Mouse (Mus musculus): ENCODE results near the gene Hoxb8. TPM values are rescaled to one million over a fixed set of nuclear protein-coding genes. Genes with fewer than 3 reads are reported as not detected.
A peak's percentile ranks its signal among the peaks of the same experiment; 100 is the strongest.

Hoxb8 gene
- polyA plus RNA-seq, 1 experiment from 2014 or later, result 0.37 TPM

GRCm38 (mm10) chr11:96298895-96299667 lies 17.4 kb downstream of the Hoxb8 start:
- H3K36me3 ChIP-seq, result no peaks in the 10 kb centered on the region
- H3K9ac ChIP-seq, result no peak overlapping the region
- H3K27me3 ChIP-seq, result peaks cover 100% of the 10 kb centered on the region
- H3K9me3 ChIP-seq, result no peaks in the 10 kb centered on the region
- H3K4me1 ChIP-seq, result peaks cover 32% of the 10 kb centered on the region
- H3K4me3 ChIP-seq, result peak overlapping the region; percentile 30
- H3K27ac ChIP-seq, result no peak overlapping the region
- H3K4me2 ChIP-seq, result peak overlapping the region; percentile 39
- ATAC-seq (ENCODE audit: insufficient number of reproducible peaks, low FRiP score, low TSS enrichment, low read depth), result no peak
- under 1% methylated on average over 66 of the region's 66 CpGs for WGBS

- Histone ChIP-seq H3K27me3 (peaks cover 100% of the 10 kb centered on the region), H3K27ac (no peak overlapping the region), H3K9me3 (no peaks in the 10 kb centered on the region), H3K36me3 (no peaks in the 10 kb centered on the region), H3K4me1 (peaks cover 33% of the 10 kb centered on the region), H3K9ac (no peak overlapping the region), H3K4me3 (peak overlapping the region; percentile 30; the same call in 1 of the 2 replicates), H3K4me2 (peak overlapping the region; percentile 39; the same call in 1 of the 2 replicates)
- 4% methylated on average over 9 of the region's 9 CpGs for WGBS
- ATAC-seq (ENCODE audit: insufficient number of reproducible peaks, low FRiP score, low TSS enrichment, low read depth), result no peak
Measured at GRCm38 (mm10) chr11:96299781-96300180, 18.1 kb downstream of the Hoxb8 start.

- H3K9ac ChIP-seq, result no peak overlapping the region
- ATAC-seq (ENCODE audit: insufficient number of reproducible peaks, low FRiP score, low TSS enrichment, low read depth), result no peak
- peaks cover 27% of the 10 kb centered on the region for H3K4me1 ChIP-seq
- H3K4me3 ChIP-seq, result 0 out of 2 replicates have a peak overlapping the region, but pooled peaks have one; percentile 5
- 7% methylated on average over 34 of the region's 35 CpGs for WGBS
- peaks cover 100% of the 10 kb centered on the region for H3K27me3 ChIP-seq
- H3K4me2 ChIP-seq, result no peak overlapping the region
- no peak overlapping the region for H3K27ac ChIP-seq
- no peaks in the 10 kb centered on the region for H3K36me3 ChIP-seq
- H3K9me3 ChIP-seq, result no peaks in the 10 kb centered on the region
Measured at GRCm38 (mm10) chr11:96300354-96301063, 18.8 kb downstream of the Hoxb8 start.

- no peak overlapping the region for H3K4me2 ChIP-seq
- H3K4me1 ChIP-seq, result peaks cover 26% of the 10 kb centered on the region
Measured at GRCm38 (mm10) chr11:96301064-96301431, 19.3 kb downstream of the Hoxb8 start.

GRCm38 (mm10) chr11:96301837-96302236 lies 20.1 kb downstream of the Hoxb8 start:
- H3K4me1 ChIP-seq, result peaks cover 26% of the 10 kb centered on the region
- ATAC-seq (ENCODE audit: insufficient number of reproducible peaks, low FRiP score, low TSS enrichment, low read depth), result no peak
- no peak overlapping the region for H3K4me2 ChIP-seq
- no peaks in the 10 kb centered on the region for H3K9me3 ChIP-seq
- no peak overlapping the region for H3K4me3 ChIP-seq
- H3K36me3 ChIP-seq, result no peaks in the 10 kb centered on the region
- H3K27me3 ChIP-seq, result peaks cover 100% of the 10 kb centered on the region
- H3K9ac ChIP-seq, result no peak overlapping the region
- no peak overlapping the region for H3K27ac ChIP-seq
- 15% methylated on average over 15 of the region's 15 CpGs for WGBS

More at GRCm38 (mm10) chr11:96301064-96301431, 19.3 kb downstream of the Hoxb8 start:
- 8% methylated on average over 9 of the region's 10 CpGs for WGBS
- peaks cover 100% of the 10 kb centered on the region for H3K27me3 ChIP-seq
- H3K9me3 ChIP-seq, result no peaks in the 10 kb centered on the region
- H3K9ac ChIP-seq, result no peak overlapping the region
- no peak for ATAC-seq (ENCODE audit: insufficient number of reproducible peaks, low FRiP score, low TSS enrichment, low read depth)
- 0 out of 2 replicates have a peak overlapping the region, but pooled peaks have one; percentile 5 for H3K4me3 ChIP-seq
- no peaks in the 10 kb centered on the region for H3K36me3 ChIP-seq
- no peak overlapping the region for H3K27ac ChIP-seq

- H3K4me3 ChIP-seq, result no peak overlapping the region
- no peaks in the 10 kb centered on the region for H3K36me3 ChIP-seq
- no peak overlapping the region for H3K27ac ChIP-seq
- no peaks in the 10 kb centered on the region for H3K9me3 ChIP-seq
- 14% methylated on average over 23 of the region's 23 CpGs for WGBS
- peaks cover 26% of the 10 kb centered on the region for H3K4me1 ChIP-seq
- H3K4me2 ChIP-seq, result no peak overlapping the region
- H3K27me3 ChIP-seq, result peaks cover 100% of the 10 kb centered on the region
- ATAC-seq (ENCODE audit: insufficient number of reproducible peaks, low FRiP score, low TSS enrichment, low read depth), result no peak
- no peak overlapping the region for H3K9ac ChIP-seq
Measured at GRCm38 (mm10) chr11:96302381-96303150, 20.9 kb downstream of the Hoxb8 start.

GRCm38 (mm10) chr11:96303151-96304099 lies 21.7 kb downstream of the Hoxb8 start, which contains the start of gene Hoxb5:
Hoxb5 (plus strand) TSS chr11:96303336.
- no peak for ATAC-seq (ENCODE audit: insufficient number of reproducible peaks, low FRiP score, low TSS enrichment, low read depth)
- H3K9me3 ChIP-seq, result no peaks in the 10 kb centered on the region
- peak within 1 kb of the TSS; percentile 42 for H3K4me2 ChIP-seq
- H3K4me1 ChIP-seq, result peaks cover 26% of the 10 kb centered on the region
- H3K9ac ChIP-seq, result no peak within 1 kb of the TSS; the same call in 1 of the 2 replicates
- under 1% methylated on average over 68 of the region's 69 CpGs for WGBS
- H3K27me3 ChIP-seq, result peaks cover 100% of the 10 kb centered on the region
- H3K36me3 ChIP-seq, result no peaks in the 10 kb centered on the region
- no peak within 1 kb of the TSS for H3K27ac ChIP-seq
- peak within 1 kb of the TSS; percentile 23 for H3K4me3 ChIP-seq

GRCm38 (mm10) chr11:96304381-96305195 lies 22.9 kb downstream of the Hoxb8 start:
- 0 out of 2 replicates have a peak overlapping the region, but pooled peaks have one; percentile 10 for H3K4me2 ChIP-seq

GRCm38 (mm10) chr11:96305505-96306182 lies 23.9 kb downstream of the Hoxb8 start:
- no peaks in the 10 kb centered on the region for H3K36me3 ChIP-seq
- H3K27me3 ChIP-seq, result peaks cover 99% of the 10 kb centered on the region
- H3K27ac ChIP-seq, result no peak overlapping the region
- ATAC-seq (ENCODE audit: insufficient number of reproducible peaks, low FRiP score, low TSS enrichment, low read depth), result no peak
- H3K9me3 ChIP-seq, result no peaks in the 10 kb centered on the region
- H3K4me3 ChIP-seq, result no peak overlapping the region
- H3K4me2 ChIP-seq, result no peak overlapping the region
- WGBS, result 66% methylated on average over 6 of the region's 6 CpGs
- no peak overlapping the region for H3K9ac ChIP-seq
- peaks cover 21% of the 10 kb centered on the region for H3K4me1 ChIP-seq

More at GRCm38 (mm10) chr11:96304381-96305195, 22.9 kb downstream of the Hoxb8 start:
- H3K9me3 ChIP-seq, result no peaks in the 10 kb centered on the region
- H3K9ac ChIP-seq, result no peak overlapping the region
- peaks cover 100% of the 10 kb centered on the region for H3K27me3 ChIP-seq
- no peaks in the 10 kb centered on the region for H3K36me3 ChIP-seq
- no peak overlapping the region for H3K27ac ChIP-seq
- 6% methylated on average over 38 of the region's 38 CpGs for WGBS
- H3K4me3 ChIP-seq, result peak overlapping the region; percentile 3; the same call in 1 of the 2 replicates
- ATAC-seq (ENCODE audit: insufficient number of reproducible peaks, low FRiP score, low TSS enrichment, low read depth), result no peak
- peaks cover 21% of the 10 kb centered on the region for H3K4me1 ChIP-seq

Data from limb, embryonic 15.5 days (tissue).